Mouse (Mus musculus): ENCODE results near the gene Gad2. TPM values are rescaled to one million over a fixed set of nuclear protein-coding genes. Genes with fewer than 3 reads are reported as not detected.

The Gad2 gene
- total RNA-seq, 2 experiments from 2014 or later, result 0.07 to 0.18 TPM

Small RNA genes lying within 50 kb of the gene (microRNA-seq; reads per million reads assigned to microRNA genes)
- gene Gm23636, result 0 reads per million in 2 experiments
- 0 reads per million in 2 experiments for gene Mir3967

Other genes with a start within 250 kb of the Gad2 start
- gene Apbb1ip, start 151.9 kb downstream of the Gad2 start, total RNA-seq (2021), result 1 to 10 TPM; 2.6 to 4.0 TPM